Mouse (Mus musculus): ENCODE data around the gene Ing5.

DNA sequence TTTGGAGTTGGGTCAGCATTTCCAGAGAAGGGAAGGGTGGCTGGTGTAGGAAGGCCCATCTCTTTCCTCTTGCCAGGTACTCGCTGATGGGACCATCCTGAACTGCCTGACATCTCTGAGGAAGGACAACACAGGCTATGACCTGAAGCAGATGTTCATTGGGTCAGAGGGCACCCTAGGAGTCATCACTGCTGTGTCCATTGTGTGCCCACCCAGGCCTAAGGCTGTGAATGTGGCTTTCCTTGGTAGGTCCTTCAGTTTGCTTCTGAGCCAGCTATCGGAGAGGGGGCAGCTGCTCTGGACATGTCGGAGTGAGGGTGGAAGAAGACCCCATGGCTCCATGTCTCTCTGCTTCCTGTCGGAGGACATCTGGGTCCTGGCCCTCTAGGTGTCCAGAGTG is 31.4 kb downstream of the Ing5 start:
- TF ChIP-seq CTCF (conservative IDR thresholded peaks at IDR 0.05 in 1 of 2, IDR thresholded peaks at IDR 0.05 in 1 of 2; ENCODE audit: low read depth in 2 of 2, low read length in 2 of 2) (no peak), MAFK (IDR thresholded peaks at IDR 0.05; ENCODE audit: insufficient replicate concordance, low read length) (no peak), MEF2A (IDR thresholded peaks at IDR 0.05; ENCODE audit: borderline replicate concordance, low read depth, low read length) (no peak)

Measured in CH12.LX (cell line).